Mouse (Mus musculus) layer of hippocampus, adult 9-11 months (tissue): Measurements from ENCODE around the gene Ankrd23.
"Not testable (repeated sequence)": the region's sequence is repeated elsewhere in the genome, so short reads cannot be mapped to it uniquely, and the experiment has no call there.

Experiments
- DNase-seq: peaks from one replicate; pipeline ENCODE4 v3.0.0; 2022

Ankrd23 gene

GRCm38 (mm10) chr1:36536783-36537182, at the start of gene Ankrd23:
Gene Ankrd23, minus strand, starts transcription at chr1:36536883.
- not testable (repeated sequence) for DNase-seq

- no peak for DNase-seq
Observed at GRCm38 (mm10) chr1:36586288-36586687, 49.6 kb upstream of the Ankrd23 start.

GRCm38 (mm10) chr1:36583408-36584116, 46.9 kb upstream of the Ankrd23 start:
- DNase-seq = no peak

- no peak for DNase-seq
Observed at GRCm38 (mm10) chr1:36582211-36582610, 45.5 kb upstream of the Ankrd23 start.

- DNase-seq = no peak
Observed at GRCm38 (mm10) chr1:36581260-36581659, 44.6 kb upstream of the Ankrd23 start.

GRCm38 (mm10) chr1:36580384-36581207, 43.9 kb upstream of the Ankrd23 start:
- DNase-seq = peak; percentile 57

GRCm38 (mm10) chr1:36579974-36580383, 43.3 kb upstream of the Ankrd23 start:
- no peak for DNase-seq

- DNase-seq = no peak
Observed at GRCm38 (mm10) chr1:36576991-36577675, 40.5 kb upstream of the Ankrd23 start.

GRCm38 (mm10) chr1:36575347-36575746, 38.7 kb upstream of the Ankrd23 start:
- DNase-seq = no peak

- no peak for DNase-seq
Observed at GRCm38 (mm10) chr1:36574196-36574955, 37.7 kb upstream of the Ankrd23 start.

- no peak for DNase-seq
Observed at GRCm38 (mm10) chr1:36573524-36573923, 36.8 kb upstream of the Ankrd23 start.

- no peak for DNase-seq
Observed at GRCm38 (mm10) chr1:36572709-36573108, 36.0 kb upstream of the Ankrd23 start.

GRCm38 (mm10) chr1:36572140-36572700, 35.5 kb upstream of the Ankrd23 start:
- no peak for DNase-seq

- DNase-seq = peak; percentile 60
Observed at GRCm38 (mm10) chr1:36571627-36572026, 34.9 kb upstream of the Ankrd23 start.

GRCm38 (mm10) chr1:36570320-36570719, 33.6 kb upstream of the Ankrd23 start:
- DNase-seq = no peak

- no peak for DNase-seq
Observed at GRCm38 (mm10) chr1:36569694-36570276, 33.1 kb upstream of the Ankrd23 start.

- DNase-seq = no peak
Observed at GRCm38 (mm10) chr1:36568776-36569175, 32.1 kb upstream of the Ankrd23 start.

GRCm38 (mm10) chr1:36567818-36568603, 31.3 kb upstream of the Ankrd23 start:
- DNase-seq = no peak

GRCm38 (mm10) chr1:36566425-36566824, 29.7 kb upstream of the Ankrd23 start:
- DNase-seq = no peak

- DNase-seq = no peak
Observed at GRCm38 (mm10) chr1:36564101-36564500, 27.4 kb upstream of the Ankrd23 start.

- DNase-seq = no peak
Observed at GRCm38 (mm10) chr1:36563632-36564031, 26.9 kb upstream of the Ankrd23 start.
